Mouse (Mus musculus): ENCODE data around the gene Gm5426.

- TF ChIP-seq CTCF (IDR thresholded peaks at IDR 0.05), result peak; percentile 24; the same call in 1 of the 2 replicates
- TF ChIP-seq POLR2A (IDR thresholded peaks at IDR 0.05; ENCODE audit: insufficient read depth, low read depth, low read length), result no peak
- no peak for TF ChIP-seq EP300 (IDR thresholded peaks at IDR 0.05; ENCODE audit: insufficient read depth, low read depth, low read length)
Measured at GRCm38 (mm10) chr10:96104158-96104557, 32.2 kb upstream of the Gm5426 start.

All from heart, adult 2 months (tissue).